Mouse (Mus musculus): ENCODE data around the gene Ifnlr1. TPM values are rescaled to one million over a fixed set of nuclear protein-coding genes. Genes with fewer than 3 reads are reported as not detected.

Ifnlr1 gene
- total RNA-seq, 2 experiments from 2014 or later = 0.08 to 0.10 TPM

DNA sequence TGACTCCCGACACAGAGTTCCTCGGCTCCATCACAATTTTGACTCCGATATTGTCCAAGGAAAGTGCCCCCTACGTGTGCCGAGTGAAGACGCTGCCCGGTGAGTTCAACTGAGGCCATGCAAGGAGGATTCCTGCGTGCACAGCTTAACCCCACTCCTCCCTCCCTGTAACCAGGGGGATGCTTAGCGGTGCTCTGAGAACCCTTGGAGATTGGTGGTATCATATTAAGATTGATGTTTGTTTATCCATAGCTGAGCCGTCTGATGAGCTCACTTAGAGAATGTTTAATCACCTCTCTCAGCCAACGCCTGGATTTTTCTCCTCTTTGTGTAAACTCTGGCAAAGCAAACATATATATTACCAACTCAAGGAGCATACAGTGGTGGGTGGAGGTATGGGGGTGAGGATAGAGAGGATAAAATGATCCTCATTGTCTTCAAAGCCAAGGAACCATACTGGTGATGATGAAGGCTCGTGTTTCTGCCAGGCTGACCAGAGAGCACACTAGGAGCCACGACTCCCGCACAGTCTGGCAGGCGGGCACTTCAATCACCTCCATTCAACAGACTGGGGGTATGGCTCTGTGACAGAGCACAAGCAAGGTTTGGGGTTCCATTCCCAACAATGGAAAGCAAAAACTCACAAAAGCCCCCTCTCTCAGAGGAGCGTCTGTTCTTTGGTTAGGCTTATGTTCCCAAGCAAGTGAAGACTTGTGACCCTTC is 58.8 kb downstream of the Ifnlr1 start:
- DNase-seq = no peak

DNA sequence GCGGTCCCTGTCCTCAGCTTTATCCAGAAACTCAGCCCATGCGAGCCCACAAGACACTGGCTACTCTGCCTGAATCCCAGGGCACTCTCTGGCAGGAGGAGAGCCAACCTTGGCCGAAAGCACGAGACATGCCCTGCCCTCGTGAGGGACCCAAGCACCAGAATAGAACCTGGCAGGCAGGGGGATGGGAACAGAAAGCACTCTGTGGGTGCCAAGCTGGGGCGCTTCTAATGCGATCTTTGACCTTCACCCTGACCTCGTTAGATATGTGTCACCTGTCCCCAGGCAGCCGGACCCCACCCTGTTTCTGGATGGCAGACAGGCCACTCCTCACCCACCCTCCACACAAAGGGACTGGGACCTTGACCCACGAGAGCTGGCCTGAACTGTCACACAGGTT is 59.5 kb downstream of the Ifnlr1 start:
- DNase-seq = no peak

DNA sequence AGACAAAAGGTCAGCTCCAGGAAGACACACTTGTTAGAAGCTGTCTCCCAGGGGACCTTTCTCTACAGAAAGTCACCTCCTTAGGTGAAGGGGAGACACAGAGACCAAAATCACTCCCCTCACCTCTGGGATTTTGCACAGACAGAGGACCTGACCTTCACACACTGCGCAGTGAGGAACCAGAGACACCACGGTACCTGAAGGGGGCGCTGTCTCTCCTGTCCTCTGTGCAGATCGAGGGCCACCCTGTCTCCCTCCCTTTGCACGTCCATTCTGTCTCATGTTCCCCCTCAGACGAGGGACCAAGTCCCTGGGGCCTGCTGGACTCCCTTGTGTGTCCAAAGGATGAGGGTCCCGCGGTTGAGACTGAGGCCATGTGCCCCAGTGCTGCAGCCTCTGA is 64.8 kb downstream of the Ifnlr1 start:
- DNase-seq = no peak

DNA sequence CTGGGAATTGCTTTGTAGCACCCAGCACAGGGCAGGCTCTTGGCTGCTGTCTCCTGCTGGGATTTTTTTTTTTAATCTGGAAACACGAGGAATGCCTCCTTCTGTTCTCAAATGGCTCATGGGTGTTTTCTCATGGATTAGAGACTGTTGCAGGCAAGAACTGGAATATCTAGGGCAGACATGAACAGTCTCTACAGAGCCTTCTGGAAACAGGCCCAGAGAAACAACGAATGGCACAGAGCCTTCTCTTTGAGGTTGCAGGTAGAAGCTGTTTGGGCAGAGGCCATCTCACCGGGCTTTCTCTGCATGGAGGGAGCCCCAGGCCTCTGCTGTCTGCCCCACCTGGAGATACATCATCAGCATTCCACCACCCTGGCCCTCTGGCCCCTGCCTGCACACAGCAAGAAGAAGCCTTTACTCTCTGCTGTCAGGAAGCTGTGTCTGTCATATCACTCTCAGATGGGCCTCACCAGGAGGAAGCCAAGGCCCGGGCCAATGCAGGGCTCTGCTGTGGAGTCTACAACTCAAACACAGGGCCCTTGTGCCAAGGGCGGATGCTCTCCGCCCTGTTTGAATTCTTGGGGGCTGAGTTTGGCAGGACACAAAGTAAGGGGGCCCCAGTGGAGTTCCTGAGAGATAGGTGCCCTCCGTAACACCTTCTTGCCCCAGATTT is 66.2 kb downstream of the Ifnlr1 start:
- no peak for DNase-seq

DNA sequence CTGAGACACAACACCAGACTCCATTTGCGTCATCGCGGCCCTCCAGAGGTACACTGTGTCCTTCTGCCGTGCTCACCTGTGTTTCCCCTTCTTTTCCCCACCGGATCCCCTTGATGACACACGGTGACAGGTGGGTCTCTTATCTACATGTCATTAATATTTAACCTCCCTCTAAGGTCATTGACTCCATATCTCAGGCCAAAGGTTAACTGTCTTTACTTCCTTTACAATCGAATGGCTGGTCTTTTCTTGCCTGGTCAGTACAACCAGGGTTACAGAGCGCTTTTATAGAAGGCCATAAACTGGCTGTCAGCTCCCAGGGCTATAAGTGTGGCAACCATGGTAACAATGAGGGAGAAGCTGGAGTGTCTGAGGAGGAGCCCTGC is 66.7 kb downstream of the Ifnlr1 start:
- DNase-seq = no peak

Other genes with a start within 250 kb of the Ifnlr1 start
- 1 to 10 TPM; 1.1 to 1.8 TPM for gene Stpg1, start 191.5 kb upstream of the Ifnlr1 start, total RNA-seq (2021)
- 10 to 100 TPM; 78.2 to 85.6 TPM for gene Nipal3, start 191.2 kb upstream of the Ifnlr1 start, total RNA-seq (2021)
- gene Grhl3, start 112.7 kb upstream of the Ifnlr1 start, total RNA-seq (2021) = under 1 TPM; 0.66 to 0.70 TPM
- gene Il22ra1, start 41.9 kb downstream of the Ifnlr1 start, total RNA-seq (2021) = not detected
- under 1 TPM; 0.60 to 0.71 TPM for gene Myom3, start 73.4 kb downstream of the Ifnlr1 start, total RNA-seq (2021)
- gene Srsf10, start 169.5 kb downstream of the Ifnlr1 start, total RNA-seq (2021) = 100 to 1,000 TPM in 1 of 2 experiments, 10 to 100 TPM in 1; 93.9 to 103 TPM
- 10 to 100 TPM; 54.5 to 56.3 TPM for gene Pnrc2, start 187.6 kb downstream of the Ifnlr1 start, total RNA-seq (2021)
- under 1 TPM in 1 of 2 experiments, not detected in 1; 0.15 TPM for gene Cnr2, start 209.1 kb downstream of the Ifnlr1 start, total RNA-seq (2021)
- gene Fuca1, start 234.4 kb downstream of the Ifnlr1 start, total RNA-seq (2021) = 10 to 100 TPM; 33.4 to 43.1 TPM

Measured in layer of hippocampus, postnatal 36 days (tissue).